Mouse (Mus musculus) adrenal gland, postnatal 4 days (tissue): ENCODE results near the gene B830017H08Rik. TPM values are rescaled to one million over a fixed set of nuclear protein-coding genes. Genes with fewer than 3 reads are reported as not detected.

ENCODE experiments used
- DNase-seq, 2 experiments: peaks; one replicate each; pipeline ENCODE4 v3.0.0; 2021 to 2022; ENCODE audit warnings: low spot score in 2 of 2, mixed read lengths in 2 of 2
- total RNA-seq, 2 experiments: library from RNA; stranded (reverse); gene quantifications; 2 replicates each; pipeline ENCODE4 v1.2.3; 2021

The B830017H08Rik gene
- total RNA-seq, 2 experiments from 2014 or later = 0.62 TPM; not detected in 1

DNA sequence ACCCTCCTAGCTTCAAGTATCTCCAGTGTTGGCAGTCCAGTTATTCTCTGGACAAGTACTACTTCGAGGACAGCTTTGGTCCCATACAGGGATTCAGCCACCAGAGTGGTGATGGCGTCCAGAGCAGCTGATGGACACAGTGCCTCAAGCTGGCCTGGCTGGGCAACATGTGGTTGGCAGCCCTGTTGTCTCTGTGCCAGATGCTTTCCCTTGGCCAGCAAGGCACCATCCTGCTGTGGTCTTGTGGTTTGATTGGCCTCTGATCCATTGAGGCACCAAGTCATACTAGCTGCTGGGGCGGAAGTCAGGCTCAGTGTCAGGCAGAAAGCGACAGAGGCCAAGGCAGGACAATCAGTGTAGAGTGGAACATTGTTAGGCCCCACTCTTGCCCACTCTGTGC, 23.8 kb upstream of the B830017H08Rik start:
- no peak for DNase-seq

DNA sequence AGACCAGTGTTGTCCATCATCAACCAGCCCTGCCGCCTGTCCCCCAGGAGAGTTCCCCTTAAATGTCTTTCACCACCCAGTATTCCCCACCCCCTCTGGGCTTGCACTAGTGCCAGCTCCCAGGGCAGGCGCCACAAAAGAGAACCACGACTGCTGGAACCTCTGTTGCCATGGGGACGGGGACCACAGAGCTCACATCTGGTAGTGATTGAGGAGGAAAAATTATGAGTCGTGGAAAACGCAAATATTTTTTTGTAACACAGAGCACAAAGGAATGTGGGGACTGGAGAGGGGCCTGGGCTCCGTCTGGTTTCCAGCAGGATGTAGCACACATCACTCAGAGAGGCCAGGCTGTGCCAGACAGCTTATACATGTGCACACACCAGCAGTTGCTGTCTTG, 23.2 kb upstream of the B830017H08Rik start:
- no peak for DNase-seq

DNA sequence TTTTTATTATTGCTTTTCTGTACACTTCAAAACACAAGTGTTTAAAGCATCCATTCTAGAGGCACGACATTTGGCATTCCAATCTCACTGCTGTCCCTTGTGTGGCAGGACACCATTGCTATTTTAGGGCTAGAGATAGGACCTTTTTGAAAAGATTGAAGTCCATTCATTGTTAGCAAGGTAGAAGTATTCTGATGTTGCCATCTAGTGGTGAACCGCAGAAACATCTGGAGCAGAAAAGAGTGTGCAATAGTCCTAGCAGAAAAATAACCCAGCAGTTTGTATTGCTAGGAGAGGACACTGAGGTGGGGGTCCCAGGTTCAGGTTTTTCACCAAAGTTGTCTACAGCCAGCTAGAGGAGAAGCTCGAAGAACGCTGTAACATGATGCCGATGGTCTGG, 20.8 kb upstream of the B830017H08Rik start:
- no peak for DNase-seq

DNA sequence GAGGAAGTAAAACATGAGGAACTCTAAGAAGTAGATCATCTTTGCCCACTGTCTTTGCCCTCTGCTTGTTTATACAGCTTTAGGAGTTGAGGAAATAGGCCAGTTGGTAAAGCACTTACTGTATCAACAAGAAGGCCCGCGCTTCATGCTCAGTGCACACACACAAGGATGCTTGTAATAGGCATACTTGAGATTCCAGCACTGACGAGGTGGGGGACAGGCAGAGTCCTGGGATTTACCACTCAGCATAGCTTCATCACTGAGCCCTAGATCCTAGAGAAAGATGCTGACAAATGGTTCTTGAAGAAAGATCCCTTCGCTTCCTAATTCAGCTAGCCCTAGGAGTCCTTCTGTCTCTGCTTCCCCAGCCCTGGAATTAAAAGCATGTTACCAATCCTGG, 19.7 kb upstream of the B830017H08Rik start:
- DNase-seq = no peak

DNA sequence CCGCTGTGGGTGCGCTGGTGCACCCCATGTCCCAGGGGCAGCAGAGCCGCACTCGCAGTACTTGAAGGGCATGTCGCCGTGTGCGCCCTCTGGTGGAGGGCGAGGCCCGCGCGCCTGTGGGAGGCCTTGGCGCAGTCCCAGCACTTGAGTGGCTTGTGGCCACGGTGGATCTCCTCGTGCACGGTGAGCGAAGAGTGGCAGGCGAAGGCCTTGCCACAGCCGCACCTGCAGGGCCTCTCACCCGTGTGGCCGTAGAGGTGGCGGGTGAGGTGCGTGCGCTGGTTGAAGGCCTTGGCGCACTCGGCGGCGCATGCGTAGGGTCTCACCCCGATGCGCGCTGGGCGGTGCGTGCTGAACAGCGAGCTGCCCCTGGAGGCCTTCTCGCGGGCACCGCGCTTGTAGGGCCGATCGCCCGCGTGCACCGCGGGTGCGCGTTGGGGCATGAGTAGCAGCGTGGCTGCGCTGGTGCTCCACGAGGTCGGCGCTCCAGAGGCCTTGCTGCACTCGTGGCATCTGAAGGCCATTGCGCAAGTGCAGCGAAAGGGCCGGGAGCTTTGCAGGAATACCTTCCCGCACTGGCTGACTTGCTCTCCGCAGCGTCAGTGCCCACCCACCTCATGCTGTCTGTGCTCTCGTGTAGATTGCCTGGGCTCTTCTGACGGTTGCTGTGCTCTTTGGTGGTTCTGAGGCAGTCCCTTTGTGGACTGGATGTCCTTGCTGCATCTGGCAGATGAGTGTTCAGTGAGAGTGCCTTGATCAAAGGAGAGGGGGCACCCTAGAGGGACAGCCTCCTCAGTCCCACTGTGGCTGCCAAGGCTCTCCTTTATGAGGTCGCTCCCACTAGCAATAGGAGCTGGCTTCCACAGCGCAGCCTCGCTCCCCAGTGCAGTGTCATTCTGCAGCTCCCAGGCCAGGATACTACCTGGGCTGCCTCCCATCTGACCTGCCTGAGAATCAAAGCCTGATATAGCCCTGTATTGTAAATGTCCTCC, 17.2 kb upstream of the B830017H08Rik start:
- no peak for DNase-seq

DNA sequence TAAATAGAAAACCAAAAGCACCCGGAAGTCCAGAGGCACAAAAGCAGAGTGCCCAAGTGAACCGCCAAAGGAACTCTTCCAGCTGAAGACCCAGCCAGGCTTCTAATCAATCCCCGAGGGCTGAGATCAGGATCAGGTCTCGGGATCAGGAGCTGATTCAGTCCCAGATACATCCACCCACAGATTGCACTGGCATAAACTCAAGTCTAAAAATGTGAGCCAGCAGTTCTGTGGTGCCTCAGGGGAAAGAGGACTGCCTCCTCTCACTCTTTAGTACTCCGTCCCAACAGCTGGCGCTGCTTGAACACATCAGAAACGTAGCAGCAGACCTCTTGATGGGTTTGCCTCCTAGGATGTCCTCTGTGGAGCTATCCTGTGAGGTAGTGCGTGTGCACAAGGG, 16.4 kb upstream of the B830017H08Rik start:
- DNase-seq = no peak

DNA sequence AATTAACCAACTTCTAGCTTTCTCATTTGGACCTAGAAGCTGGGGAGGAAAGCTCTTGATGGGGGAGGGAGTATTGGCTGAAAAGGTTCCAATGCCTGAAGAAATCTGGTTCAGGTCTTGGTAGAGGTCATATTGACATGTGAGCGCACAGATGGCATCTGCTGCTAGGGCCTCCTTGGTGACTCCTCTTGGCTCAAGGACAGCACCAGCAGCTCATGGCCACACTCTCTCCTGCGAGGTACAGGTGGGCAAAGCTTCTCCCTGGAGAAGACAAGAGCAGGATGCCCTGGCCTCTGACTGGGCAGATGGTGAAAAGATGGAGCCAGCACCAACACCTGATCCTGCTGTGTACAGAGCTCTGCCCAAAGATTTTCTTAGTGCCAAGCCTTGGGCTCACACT, 6.4 kb upstream of the B830017H08Rik start:
- no peak for DNase-seq

DNA sequence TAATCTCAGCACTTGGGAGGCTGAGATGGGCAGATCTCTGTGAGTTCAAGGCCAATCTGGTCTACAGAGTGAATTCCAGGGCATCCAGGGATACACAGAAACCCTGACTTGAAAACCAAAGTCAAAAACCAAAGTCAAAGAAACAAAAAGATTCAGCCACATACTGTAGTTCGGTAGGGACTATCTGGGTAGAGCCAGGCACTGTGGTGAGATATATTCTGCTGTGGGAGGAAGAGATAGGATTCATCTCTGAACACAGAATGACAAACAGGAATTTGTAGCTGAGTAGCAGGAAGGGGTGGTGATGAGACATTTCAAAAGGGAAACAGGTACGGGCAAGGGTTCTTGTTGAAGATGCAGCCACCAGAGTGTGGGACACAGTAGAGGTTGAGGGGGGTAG, 4.7 kb upstream of the B830017H08Rik start:
- no peak for DNase-seq

DNA sequence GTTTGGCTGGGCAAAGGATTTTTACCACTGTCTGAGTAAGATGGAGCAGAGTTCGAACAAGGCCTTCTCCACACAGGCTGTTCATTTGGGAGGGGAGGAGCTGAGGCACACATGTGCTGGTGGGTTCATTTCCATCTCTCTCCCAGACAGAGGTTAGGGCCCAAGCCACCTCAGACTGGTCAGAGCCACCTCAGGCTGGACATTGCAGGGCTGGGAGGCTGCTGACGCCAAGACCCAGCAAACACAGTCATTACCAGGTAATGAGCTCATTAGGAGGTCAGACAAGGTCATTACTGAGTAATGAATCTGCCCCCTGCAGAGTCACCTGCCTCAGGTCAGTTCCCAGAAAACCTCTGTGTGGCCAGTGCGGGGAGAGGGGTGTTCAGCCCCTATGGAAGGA, 4.1 kb upstream of the B830017H08Rik start:
- no peak for DNase-seq

DNA sequence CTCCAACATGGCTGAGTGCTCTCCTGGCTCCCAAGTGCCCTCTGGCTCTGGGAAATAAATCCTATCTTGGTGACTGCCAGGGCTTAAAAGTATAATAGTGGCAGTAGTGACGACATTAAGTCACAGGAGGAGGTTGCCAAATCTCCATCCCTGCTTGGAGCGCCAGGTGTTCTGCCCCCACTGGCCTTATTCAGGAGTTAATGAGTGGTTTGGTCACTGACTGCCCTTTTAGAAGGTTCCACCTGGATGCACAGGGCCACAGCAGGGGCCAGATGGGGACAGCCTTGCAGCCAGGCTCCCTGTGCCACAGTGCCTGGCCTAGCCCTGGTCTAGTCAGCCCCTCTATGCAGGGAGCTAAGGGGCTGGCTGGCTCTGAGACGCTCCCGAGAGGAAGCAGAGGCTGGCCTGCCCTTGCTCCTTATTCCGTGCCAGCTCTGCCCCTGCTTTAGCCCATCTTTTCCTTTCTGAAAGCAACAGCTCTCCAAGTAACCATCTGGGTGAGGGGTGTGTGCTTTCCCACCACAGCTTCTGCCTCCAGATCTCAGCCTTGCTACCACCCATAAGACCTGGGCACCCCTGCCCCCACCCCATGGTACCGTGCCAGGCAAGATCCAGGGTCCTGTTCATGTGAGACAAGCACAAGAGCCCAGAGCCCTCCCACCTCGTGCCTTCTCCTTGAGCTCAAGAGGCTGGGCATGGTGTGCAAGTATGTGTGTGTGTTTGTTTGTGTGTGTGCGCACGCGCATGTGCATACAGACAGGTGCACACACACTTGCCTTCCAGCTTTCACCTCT, 2.3 kb upstream of the B830017H08Rik start:
- no peak for DNase-seq

DNA sequence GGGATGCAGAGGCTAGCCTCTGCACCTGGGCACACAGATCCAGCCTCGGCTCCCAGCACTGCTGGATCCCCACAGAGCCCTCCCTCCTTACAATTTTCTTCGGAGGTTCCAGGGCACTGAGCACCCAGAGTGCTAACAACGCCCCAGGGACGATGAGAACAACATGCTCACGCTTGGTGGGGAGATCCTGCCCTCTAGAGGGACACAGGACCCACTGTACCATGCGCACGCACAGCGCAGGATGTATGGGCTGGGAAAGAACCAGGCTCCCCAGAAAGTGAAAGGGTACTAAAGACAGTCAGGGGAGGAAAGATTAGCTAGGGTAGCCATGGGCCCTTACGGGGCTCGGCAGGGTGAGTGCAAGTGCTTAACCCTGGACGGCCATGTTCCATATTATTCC, 1.1 kb upstream of the B830017H08Rik start:
- no peak for DNase-seq

DNA sequence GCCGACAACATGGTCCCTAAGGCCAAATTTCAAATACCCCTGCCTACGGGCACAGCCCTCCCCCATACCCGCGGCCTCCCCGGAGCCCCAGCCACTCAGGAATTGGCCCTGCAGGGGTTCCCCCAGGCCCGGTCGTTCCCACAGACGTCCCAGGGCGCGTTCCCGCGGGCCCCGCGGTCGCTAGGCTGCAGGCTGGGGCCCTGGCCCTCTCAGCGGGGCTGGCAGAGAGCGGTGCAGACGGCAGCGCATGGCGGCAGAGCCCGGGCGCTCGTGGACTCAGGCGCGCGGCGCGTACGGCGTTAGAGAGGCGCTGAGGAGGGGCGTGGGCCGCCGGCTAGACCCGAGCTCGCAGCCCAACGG, 380 bp downstream of the B830017H08Rik start:
- DNase-seq = no peak

DNA sequence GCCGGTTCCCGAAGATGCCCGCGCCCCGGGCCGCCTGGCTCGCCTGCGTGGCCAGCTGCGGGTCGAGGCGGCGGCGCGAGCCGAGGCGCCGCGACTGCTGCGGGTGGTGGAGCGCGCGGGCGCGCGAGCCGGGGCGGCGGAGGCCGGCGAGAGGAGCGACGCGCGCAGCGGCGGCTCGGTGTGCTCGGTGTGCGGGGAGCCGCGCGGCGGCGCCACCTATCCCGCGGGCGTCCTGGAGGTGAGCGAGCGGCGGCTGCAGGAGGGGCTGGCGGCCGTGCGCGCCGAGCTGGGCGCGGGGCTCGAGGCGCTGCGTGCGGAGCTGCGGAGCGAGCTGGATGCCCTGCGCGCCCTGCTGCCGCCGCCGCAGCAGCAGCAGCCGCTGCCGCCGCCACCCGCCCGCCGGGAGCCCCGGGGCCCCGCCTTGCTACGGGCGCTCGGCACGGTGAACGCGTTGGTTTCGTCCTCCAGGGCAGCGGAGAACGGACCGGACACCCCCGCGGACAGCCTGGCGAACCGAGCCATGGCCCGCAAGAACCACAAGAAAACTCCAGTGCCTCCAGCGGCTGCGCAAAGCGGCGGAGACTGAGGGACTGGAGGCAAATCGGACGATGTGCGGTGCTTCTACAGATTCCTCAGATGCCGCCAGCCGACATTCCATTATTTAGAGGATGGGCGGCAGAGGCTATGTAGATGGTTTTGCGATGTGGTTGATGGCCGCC, 919 bp downstream of the B830017H08Rik start:
- DNase-seq = no peak

DNA sequence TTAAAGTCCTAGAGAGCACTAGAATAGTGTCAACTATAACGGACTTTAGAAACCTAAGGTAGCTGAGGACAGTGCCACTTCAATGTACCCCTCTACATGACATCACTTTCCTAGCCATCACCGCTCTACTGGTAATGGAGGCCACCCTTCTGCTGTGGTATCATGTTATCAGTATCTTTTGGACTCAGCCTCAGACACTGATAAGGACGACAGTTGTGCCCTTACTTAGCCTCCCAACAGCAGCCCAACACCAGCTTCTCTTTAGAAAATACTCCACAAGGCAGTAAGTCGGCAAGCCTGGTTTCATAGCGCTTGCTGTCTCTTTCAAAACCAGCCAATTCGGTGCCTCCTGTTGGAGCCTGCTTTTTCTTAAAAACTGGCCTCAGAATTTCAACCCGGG, 1.6 kb downstream of the B830017H08Rik start:
- no peak for DNase-seq

DNA sequence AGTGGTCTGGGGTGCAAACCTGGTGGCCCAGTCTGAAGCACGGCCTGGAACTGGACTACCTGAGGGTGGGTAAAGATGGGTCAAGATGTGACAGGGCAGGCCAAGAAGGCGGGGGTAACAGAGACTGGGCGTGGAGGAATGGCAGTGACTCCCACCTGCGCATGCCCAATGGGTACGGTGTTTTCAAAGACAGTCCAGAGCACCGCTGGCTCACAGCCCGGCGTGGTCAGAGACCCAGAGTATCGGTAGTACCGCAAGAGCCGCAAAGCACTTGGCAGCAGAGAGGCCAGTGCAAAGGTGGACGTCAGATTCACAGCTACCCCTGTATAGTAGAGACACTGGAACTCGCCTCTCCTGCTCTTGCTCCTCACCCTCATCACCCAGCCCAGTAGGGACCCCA, 2.6 kb downstream of the B830017H08Rik start:
- DNase-seq = no peak

DNA sequence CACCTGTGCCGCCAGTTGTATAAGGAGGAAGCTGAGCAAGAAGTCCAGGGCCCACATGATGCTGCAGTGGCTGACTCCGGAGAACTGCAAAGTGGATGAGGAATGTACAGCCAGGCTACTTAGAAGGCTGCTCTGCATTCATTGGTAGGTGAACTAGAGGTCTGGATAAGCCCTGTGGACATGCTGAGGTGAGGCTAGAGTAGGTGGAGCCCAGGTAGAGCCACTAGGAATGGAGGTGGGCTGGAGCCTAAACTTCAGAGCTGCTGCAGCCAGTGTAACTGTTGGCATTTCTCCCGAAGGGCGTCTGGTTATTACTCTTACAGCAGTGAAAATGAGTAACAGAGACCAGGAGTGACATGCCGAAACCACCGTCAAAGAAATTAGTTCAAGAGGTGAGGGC, 5.1 kb downstream of the B830017H08Rik start, which contains the start of gene Car15:
Car15 (minus strand) TSS at position 314 of the 400 bp plus-strand sequence.
- DNase-seq = no peak

DNA sequence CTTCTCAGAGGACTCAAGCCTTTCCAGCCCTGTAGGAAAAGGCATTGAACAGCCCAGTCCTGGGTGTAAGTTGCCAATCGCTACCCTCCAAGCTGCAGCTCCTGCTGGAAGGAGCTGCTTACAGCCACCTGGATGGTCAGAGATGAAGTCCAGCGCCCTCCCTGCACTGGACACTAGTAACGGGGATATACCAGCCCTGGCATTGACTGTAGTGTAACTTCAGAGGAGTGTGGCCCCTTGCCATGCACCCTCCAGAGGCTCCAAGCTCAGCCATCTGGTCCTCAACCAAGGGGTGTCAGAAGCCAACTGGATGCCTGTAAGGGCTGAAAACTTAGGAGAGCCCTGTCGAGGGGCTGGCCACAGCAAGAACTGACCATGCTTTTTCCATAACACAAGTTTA, 7.1 kb downstream of the B830017H08Rik start:
- DNase-seq = no peak

DNA sequence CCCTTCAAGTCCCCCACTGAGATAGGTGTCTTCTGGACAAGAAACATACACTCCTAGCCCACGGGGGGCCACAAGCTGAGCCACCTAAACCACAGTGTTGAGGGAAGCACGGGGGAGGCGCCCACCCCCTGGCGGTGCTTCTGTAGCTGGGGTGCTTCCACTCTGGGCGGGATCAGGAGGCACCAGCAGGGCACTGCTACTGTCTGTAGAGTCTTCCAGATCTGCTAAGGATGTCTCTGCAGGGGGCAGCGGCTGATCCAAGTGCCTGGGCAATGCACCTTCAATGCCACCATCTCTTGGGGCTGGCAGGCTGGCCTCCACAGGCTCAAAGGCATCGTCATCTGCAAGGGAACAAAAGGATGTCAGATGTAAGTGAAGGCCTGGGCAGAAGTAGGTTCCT, 9.5 kb downstream of the B830017H08Rik start:
- no peak for DNase-seq

DNA sequence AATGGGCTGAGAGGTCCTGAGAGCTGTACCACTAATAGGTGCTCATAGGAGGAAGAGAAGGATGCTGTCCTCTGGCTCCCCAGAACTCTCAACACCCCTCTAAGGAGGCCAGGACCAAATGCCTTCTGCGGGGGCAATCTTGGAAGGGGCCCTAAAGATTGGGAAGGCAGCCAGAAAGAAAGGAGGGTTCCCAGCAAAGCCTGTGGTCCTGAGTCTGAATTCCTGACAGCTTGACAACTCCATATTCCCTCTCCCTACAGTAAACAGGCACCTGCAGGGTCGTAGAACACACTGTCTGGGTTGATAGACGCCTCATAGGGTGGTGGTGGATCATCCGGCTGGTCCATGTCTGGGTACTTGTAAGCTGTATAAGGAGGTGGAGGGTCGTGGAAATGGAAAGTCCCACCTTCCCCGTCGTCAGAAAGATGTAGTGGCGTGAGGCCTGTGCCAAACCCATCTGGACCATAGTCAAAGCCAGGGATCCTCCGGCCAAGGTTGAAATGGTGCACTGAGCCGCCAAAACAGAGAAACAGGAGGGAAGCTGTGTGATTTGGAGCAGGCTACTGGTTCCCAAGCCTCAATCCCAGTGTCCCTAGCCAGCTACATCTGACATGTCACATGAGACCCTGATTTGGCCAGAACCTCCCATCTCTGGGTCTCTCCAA, 10.9 kb downstream of the B830017H08Rik start:
- DNase-seq = no peak

DNA sequence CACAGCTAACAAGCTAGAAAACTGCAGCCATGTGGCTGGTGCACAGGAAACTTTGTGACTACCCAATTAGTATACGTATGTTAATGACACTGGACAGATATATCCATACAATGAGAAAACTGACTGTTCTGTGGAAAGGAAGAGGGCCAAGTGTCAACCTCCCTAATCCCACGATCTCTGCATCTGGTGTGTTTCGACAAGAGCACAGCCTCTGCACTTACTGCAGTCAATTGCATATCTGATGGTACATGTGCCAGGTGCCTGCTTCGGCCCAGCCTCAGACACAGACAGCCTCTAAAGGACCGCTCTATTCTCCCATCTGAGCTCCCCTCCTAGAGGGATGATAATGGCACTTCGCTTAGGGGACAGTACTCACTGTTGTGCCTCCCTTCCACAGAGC, 15.5 kb downstream of the B830017H08Rik start:
- no peak for DNase-seq

DNA sequence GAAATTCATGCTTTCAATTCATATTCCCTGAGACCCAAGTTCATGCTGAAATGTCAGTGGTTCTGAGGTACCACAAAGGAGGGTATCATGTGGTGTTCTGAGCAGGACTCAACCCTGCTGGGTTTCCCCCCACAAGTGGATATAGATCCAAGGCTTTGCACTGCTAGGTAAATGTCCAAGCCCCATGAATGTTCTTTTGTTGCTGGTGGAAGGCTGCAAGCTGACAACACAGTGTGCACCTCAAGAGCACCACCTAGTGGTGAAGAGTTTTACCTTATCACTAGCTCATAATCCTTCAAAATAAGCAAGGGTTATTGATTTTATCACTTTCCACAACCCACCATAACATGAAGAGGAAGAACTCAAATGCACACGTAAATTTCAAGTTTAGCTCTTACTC, 16.0 kb downstream of the B830017H08Rik start:
- no peak for DNase-seq
